Mouse (Mus musculus): Measurements from ENCODE around the gene Gatad2a. TPM values are rescaled to one million over a fixed set of nuclear protein-coding genes. Genes with fewer than 3 reads are reported as not detected.

Gatad2a gene
- polyA plus RNA-seq, 1 experiment from 2014 or later: 57.4 TPM

DNA sequence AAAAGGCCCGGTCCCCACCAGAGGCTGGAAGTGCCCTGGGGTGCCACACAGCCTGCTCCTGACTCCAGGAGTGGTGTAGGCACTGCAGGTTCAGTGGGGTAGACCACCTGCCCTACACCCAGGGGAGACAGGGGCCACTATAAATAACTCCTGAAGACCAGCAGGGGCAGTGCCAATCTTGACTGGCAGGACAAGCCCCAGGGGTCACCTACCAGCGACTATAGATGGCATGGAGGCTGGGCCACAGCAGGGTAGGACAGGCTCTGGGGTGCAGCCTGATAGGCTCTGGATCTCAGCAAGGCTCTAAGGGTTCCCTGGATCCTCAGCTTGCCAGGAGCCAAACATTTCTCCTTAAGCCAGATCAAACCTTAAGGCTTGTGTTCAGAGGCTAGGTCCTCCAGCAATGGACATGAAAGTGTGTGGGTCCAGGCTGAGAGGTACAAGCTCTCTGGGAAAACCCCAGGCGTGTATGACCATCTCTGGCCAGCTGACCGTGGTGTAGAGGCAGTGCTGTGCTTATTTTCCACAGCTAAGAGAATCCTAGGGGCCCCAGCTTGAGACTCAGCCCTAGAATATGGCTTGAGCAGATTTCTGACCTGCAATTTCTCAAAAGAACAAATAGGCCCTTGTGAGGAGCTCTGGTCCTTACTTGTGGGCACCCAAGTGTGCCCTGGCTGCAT, 100.3 kb downstream of the Gatad2a start:
- peaks cover 32% of the 10 kb centered on the region for H3K36me3 ChIP-seq (ENCODE audit: control insufficient read depth, insufficient read depth, low read length)
- ATAC-seq (replicated peaks; ENCODE audit: low FRiP score, low TSS enrichment, low read depth) (no peak), DNase-seq (ENCODE audit: low spot score) (no peak)
- 76% methylated on average over 4 of the region's 4 CpGs for WGBS
- H3K9ac ChIP-seq (ENCODE audit: low read length): no peak overlapping the region
- H3K4me3 ChIP-seq (ENCODE audit: low read depth, low read length): no peak overlapping the region
- no peak overlapping the region for H3K27ac ChIP-seq (ENCODE audit: low read depth)
- H3K9me3 ChIP-seq (ENCODE audit: control insufficient read depth, low read length): no peaks in the 10 kb centered on the region
- peaks cover 11% of the 10 kb centered on the region; the same call in 1 of the 2 replicates for H3K4me1 ChIP-seq (replicated peaks; ENCODE audit: control insufficient read depth, insufficient read depth, low read length)
- peaks cover under 1% of the 10 kb centered on the region; the same call in 1 of the 2 replicates for H3K27me3 ChIP-seq (replicated peaks; ENCODE audit: control insufficient read depth, insufficient read depth, low read length)
- H3K4me2 ChIP-seq (ENCODE audit: low read length): no peak overlapping the region

DNA sequence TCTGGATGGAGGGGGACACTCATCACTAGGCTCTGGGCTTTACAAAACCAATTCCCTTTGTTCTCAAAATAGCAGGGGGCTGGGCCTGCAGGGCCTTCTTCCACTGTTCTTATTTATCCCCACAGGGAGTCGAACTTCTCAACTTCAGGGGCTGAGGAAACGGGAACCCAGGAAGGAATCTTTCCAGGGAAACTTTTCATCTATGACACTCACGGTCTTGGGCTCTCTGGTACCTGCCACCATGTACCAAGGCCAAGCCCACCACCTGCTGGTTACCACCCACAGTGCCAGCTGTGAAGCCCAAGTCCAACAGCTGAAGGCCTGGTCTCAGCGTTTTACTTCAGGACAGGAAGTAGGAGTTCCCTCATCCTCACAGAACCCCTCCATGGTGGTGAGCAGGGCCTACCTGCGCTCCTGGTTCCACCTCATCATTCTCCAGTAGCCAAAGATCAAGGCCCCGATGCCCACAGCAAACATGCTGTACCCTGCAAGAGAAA, 101.3 kb downstream of the Gatad2a start:
- DNase-seq (ENCODE audit: low spot score): no peak

DNA sequence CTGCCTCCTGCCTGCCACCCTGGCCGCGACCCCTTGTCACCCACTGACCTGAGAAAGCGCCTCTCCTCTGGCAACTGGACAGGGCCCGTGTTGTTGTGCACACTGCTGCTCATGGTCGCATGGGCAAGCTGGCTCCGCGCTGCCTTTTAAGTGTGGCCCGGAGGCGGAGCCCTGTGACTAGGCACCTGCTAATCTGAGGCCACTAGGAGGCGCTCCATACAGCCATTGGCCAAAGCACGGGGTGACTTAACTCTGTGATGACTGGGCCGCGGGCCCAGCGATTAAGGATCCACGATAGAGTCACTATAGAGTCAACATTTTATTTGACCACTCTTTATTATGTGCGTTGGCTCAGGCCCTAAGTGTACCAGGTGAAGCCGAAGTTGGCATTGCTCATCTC, 102.3 kb downstream of the Gatad2a start:
- Histone ChIP-seq H3K9me3 (ENCODE audit: control insufficient read depth, low read length) (no peaks in the 10 kb centered on the region), H3K4me3 (ENCODE audit: low read depth, low read length) (no peak overlapping the region), H3K4me1 (replicated peaks; ENCODE audit: control insufficient read depth, insufficient read depth, low read length) (peaks cover 5% of the 10 kb centered on the region; the same call in 1 of the 2 replicates), H3K27me3 (replicated peaks; ENCODE audit: control insufficient read depth, insufficient read depth, low read length) (peaks cover 21% of the 10 kb centered on the region), H3K36me3 (ENCODE audit: control insufficient read depth, insufficient read depth, low read length) (peaks cover 32% of the 10 kb centered on the region), H3K4me2 (ENCODE audit: low read length) (no peak overlapping the region), H3K27ac (ENCODE audit: low read depth) (no peak overlapping the region), H3K9ac (ENCODE audit: low read length) (no peak overlapping the region)
- WGBS: 51% methylated on average over 17 of the region's 17 CpGs
- DNase-seq (ENCODE audit: low spot score): no peak
- no peak; the same call in 1 of the 2 replicates for ATAC-seq (replicated peaks; ENCODE audit: low FRiP score, low TSS enrichment, low read depth)

More for the DNA sequence above, 101.3 kb downstream of the Gatad2a start:
- H3K9ac ChIP-seq (ENCODE audit: low read length): no peak overlapping the region
- H3K4me3 ChIP-seq (ENCODE audit: low read depth, low read length): no peak overlapping the region
- no peak overlapping the region for H3K4me2 ChIP-seq (ENCODE audit: low read length)
- WGBS: 64% methylated on average over 6 of the region's 6 CpGs
- H3K36me3 ChIP-seq (ENCODE audit: control insufficient read depth, insufficient read depth, low read length): peaks cover 32% of the 10 kb centered on the region
- H3K9me3 ChIP-seq (ENCODE audit: control insufficient read depth, low read length): no peaks in the 10 kb centered on the region
- peaks cover 2% of the 10 kb centered on the region; the same call in 1 of the 2 replicates for H3K4me1 ChIP-seq (replicated peaks; ENCODE audit: control insufficient read depth, insufficient read depth, low read length)
- peaks cover 11% of the 10 kb centered on the region for H3K27me3 ChIP-seq (replicated peaks; ENCODE audit: control insufficient read depth, insufficient read depth, low read length)
- ATAC-seq (replicated peaks; ENCODE audit: low FRiP score, low TSS enrichment, low read depth): no peak
- H3K27ac ChIP-seq (ENCODE audit: low read depth): no peak overlapping the region

DNA sequence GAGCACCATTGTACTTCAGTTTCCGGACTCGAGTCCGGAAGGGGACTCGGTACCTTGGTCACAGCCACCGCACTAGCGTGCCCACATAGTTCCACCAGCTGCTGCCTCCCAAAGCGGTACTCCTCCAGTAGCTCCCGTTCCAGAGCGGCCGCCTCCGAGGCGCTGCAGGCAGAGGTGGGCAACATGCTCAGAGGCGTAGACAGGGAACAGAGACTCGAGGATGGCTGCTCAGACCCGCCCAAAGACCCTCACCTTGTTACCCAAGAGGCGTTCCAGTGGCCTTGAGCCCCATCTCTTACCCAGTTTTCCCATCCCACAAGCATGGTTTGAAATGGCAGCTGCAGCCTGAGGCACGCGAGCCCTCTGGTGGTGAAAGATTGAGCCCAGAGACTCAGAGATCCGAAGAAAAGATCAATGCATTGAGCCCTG, 105.4 kb downstream of the Gatad2a start:
- DNase-seq (ENCODE audit: low spot score): no peak
- no peak overlapping the region for H3K9ac ChIP-seq (ENCODE audit: low read length)
- ATAC-seq (replicated peaks; ENCODE audit: low FRiP score, low TSS enrichment, low read depth): no peak
- H3K27ac ChIP-seq (ENCODE audit: low read depth): no peak overlapping the region
- peaks cover 20% of the 10 kb centered on the region for H3K4me1 ChIP-seq (replicated peaks; ENCODE audit: control insufficient read depth, insufficient read depth, low read length)
- peaks cover 51% of the 10 kb centered on the region for H3K27me3 ChIP-seq (replicated peaks; ENCODE audit: control insufficient read depth, insufficient read depth, low read length)
- 50% methylated on average over 19 of the region's 19 CpGs for WGBS
- no peak overlapping the region for H3K4me3 ChIP-seq (ENCODE audit: low read depth, low read length)
- H3K9me3 ChIP-seq (ENCODE audit: control insufficient read depth, low read length): no peaks in the 10 kb centered on the region
- H3K4me2 ChIP-seq (ENCODE audit: low read length): no peak overlapping the region
- peaks cover 13% of the 10 kb centered on the region for H3K36me3 ChIP-seq (ENCODE audit: control insufficient read depth, insufficient read depth, low read length)

DNA sequence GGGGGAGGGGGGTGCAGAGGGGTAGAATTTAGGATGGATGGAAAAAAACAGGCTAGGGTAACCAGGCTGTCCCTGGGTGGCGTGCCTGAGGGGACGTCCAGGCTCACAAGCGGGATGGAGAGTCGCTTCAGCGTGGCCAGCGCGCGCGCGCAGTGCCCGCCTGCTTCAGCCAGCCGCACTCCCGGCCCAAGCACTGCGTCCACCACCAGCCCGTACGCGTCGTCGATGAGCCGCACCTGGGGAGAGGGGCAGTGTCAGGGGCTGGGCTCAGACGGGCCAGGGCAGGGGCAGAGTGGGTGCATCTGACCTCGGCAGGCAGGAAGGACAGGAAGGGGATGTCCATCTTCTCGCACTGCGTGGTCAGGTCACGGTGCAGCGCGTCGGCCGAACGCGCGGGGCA, 107.3 kb downstream of the Gatad2a start:
- H3K9ac ChIP-seq (ENCODE audit: low read length): no peak overlapping the region
- ATAC-seq (replicated peaks; ENCODE audit: low FRiP score, low TSS enrichment, low read depth) (0 out of 2 replicates have a peak, but pooled peaks have one; percentile 5), DNase-seq (ENCODE audit: low spot score) (no peak)
- 4% methylated on average over 24 of the region's 32 CpGs for WGBS
- H3K4me2 ChIP-seq (ENCODE audit: low read length): peak overlapping the region; percentile 41
- peaks cover 9% of the 10 kb centered on the region for H3K36me3 ChIP-seq (ENCODE audit: control insufficient read depth, insufficient read depth, low read length)
- H3K4me1 ChIP-seq (replicated peaks; ENCODE audit: control insufficient read depth, insufficient read depth, low read length): peaks cover 20% of the 10 kb centered on the region
- no peak overlapping the region for H3K27ac ChIP-seq (ENCODE audit: low read depth)
- H3K27me3 ChIP-seq (replicated peaks; ENCODE audit: control insufficient read depth, insufficient read depth, low read length): peaks cover 71% of the 10 kb centered on the region
- no peaks in the 10 kb centered on the region for H3K9me3 ChIP-seq (ENCODE audit: control insufficient read depth, low read length)
- peak overlapping the region; percentile 22 for H3K4me3 ChIP-seq (ENCODE audit: low read depth, low read length)

DNA sequence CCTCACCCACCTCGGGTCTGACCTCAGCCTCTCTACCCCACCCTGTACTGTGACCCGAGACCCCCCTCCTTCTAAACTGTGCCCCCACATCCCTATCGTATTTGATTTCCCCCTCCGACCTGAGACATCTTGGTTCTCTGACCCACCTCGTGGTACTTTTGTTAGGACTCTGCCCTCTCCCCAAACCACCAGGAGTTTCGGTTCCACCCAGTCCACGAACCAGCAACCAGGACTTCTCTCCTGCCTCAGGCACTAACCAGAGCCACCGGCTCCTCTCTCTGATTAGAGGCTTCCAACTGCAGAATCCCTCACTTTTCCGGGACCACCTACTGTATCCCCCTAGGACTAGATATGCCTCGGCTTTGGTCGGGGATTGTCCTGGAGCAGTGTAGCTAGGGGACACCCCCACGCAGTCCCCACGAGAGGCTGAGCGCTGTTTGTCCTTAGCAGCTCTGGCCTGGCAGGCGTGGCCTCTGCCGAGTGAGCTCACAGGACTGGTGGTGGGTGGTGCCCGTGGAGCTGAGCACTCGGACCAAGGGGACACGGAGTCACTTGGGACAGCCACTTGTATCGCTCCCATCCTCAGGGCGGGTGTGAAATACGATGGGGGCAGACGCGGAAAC, 107.8 kb downstream of the Gatad2a start:
- peak overlapping the region; percentile 22 for H3K4me3 ChIP-seq (ENCODE audit: low read depth, low read length)
- H3K36me3 ChIP-seq (ENCODE audit: control insufficient read depth, insufficient read depth, low read length): peaks cover 4% of the 10 kb centered on the region
- no peak overlapping the region for H3K27ac ChIP-seq (ENCODE audit: low read depth)
- WGBS: 8% methylated on average over 24 of the region's 24 CpGs
- H3K4me1 ChIP-seq (replicated peaks; ENCODE audit: control insufficient read depth, insufficient read depth, low read length): peaks cover 20% of the 10 kb centered on the region
- no peak overlapping the region for H3K9ac ChIP-seq (ENCODE audit: low read length)
- H3K9me3 ChIP-seq (ENCODE audit: control insufficient read depth, low read length): no peaks in the 10 kb centered on the region
- ATAC-seq (replicated peaks; ENCODE audit: low FRiP score, low TSS enrichment, low read depth): no peak
- peaks cover 76% of the 10 kb centered on the region for H3K27me3 ChIP-seq (replicated peaks; ENCODE audit: control insufficient read depth, insufficient read depth, low read length)
- no peak for DNase-seq (ENCODE audit: low spot score)
- H3K4me2 ChIP-seq (ENCODE audit: low read length): peak overlapping the region; percentile 41

DNA sequence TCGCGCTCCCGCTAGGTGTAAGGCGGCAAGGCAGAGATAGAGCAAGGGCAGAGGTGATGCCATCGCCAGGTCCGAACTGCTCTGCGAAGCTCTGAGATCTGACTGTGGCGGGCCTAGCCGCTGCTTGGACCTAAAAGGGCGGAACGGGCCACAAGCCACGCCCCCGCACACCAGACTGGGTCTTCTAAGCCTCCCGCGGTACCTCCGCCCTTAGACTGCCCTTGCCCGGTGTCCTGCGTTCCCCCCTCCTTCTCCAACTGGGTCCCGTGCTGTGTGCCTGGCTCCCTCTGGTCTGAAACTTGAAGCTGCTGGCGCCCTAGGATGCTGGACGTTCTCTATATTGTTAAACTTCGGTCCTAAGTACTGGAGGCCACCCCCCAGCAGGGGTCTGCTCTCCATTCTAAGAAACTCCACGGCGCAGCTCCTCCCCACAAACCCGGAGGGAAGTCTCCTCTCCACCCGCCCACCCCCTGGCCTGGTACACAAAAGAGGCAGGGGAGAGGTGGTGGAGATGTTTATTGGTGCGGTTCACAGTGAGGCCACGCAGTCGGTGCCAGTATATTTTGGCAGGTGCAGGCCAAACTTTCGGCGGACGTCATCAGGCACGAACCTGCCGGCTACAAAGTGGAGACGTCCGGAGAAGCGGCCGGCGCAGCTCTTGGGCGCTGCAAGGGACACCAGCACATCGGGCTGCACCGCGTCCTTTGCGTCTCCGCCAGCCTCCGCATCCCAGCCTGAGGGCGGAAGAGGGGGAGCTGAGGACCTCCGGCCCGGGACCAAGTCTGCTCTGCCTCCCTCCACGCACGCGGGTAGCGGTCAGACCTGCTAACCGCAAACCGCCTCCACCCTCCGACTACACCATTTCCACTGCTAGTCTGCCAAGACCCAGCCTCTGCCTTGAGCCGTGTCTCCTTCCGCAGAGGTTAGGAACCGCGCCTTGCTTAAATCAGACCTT, 108.6 kb downstream of the Gatad2a start, which contains the start of gene Cilp2:
Gene Cilp2, minus strand, starts transcription at position 399 of the 955 bp plus-strand sequence.
- 1% methylated on average over 58 of the region's 60 CpGs for WGBS
- Histone ChIP-seq H3K27ac (ENCODE audit: low read depth) (no peak within 1 kb of the TSS), H3K27me3 (replicated peaks; ENCODE audit: control insufficient read depth, insufficient read depth, low read length) (peaks cover 84% of the 10 kb centered on the region), H3K9me3 (ENCODE audit: control insufficient read depth, low read length) (no peaks in the 10 kb centered on the region), H3K4me1 (replicated peaks; ENCODE audit: control insufficient read depth, insufficient read depth, low read length) (peaks cover 20% of the 10 kb centered on the region), H3K36me3 (ENCODE audit: control insufficient read depth, insufficient read depth, low read length) (0 out of 2 replicates have a peak, but pooled peaks cover 2% of the 10 kb centered on the region), H3K9ac (ENCODE audit: low read length) (no peak within 1 kb of the TSS), H3K4me3 (ENCODE audit: low read depth, low read length) (peak within 1 kb of the TSS; percentile 23), H3K4me2 (ENCODE audit: low read length) (peak within 1 kb of the TSS; percentile 41)
- ATAC-seq (replicated peaks; ENCODE audit: low FRiP score, low TSS enrichment, low read depth) (no peak), DNase-seq (ENCODE audit: low spot score) (peak; percentile 76)

DNA sequence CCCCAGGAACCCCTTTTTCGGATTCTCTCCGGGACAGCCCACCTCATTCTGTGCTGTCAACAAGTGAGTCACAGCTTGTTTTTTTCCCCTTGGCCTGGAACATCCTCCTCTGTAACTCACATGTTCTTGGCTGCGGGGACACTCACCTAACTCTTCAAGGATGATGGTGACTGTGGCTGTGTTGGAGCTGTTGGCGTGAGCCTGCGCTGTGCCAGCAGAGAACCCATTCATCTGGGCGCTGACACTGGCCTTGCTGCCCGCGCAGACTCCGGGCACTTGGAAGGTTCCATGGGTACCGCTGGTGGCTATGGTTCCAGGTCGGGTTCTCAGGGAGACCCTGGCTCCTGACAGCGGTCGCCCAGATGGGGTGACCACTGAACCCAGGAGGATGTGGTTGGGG, 112.0 kb downstream of the Gatad2a start:
- DNase-seq (ENCODE audit: low spot score) (no peak), ATAC-seq (replicated peaks; ENCODE audit: low FRiP score, low TSS enrichment, low read depth) (no peak)
- WGBS: 64% methylated on average over 13 of the region's 13 CpGs
- Histone ChIP-seq H3K27me3 (replicated peaks; ENCODE audit: control insufficient read depth, insufficient read depth, low read length) (peaks cover 100% of the 10 kb centered on the region), H3K9ac (ENCODE audit: low read length) (no peak overlapping the region), H3K4me1 (replicated peaks; ENCODE audit: control insufficient read depth, insufficient read depth, low read length) (peaks cover 20% of the 10 kb centered on the region), H3K27ac (ENCODE audit: low read depth) (no peak overlapping the region), H3K4me3 (ENCODE audit: low read depth, low read length) (no peak overlapping the region), H3K9me3 (ENCODE audit: control insufficient read depth, low read length) (no peaks in the 10 kb centered on the region; the same call in 1 of the 2 replicates), H3K36me3 (ENCODE audit: control insufficient read depth, insufficient read depth, low read length) (no peaks in the 10 kb centered on the region), H3K4me2 (ENCODE audit: low read length) (no peak overlapping the region)
